Mouse (Mus musculus) hindbrain, embryonic 13.5 days (tissue): ENCODE data around the gene Cryzl1. TPM values are rescaled to one million over a fixed set of nuclear protein-coding genes. Genes with fewer than 3 reads are reported as not detected.

Source experiments
- ATAC-seq: fragments of 200-750 bp; cut with Nextera tagmentation; 2 replicates; pipeline ENCODE4 v1.8.0; 2017; ENCODE audit warnings: moderate TSS enrichment; ENCODE audit not compliant: low FRiP score
- H3K27ac ChIP-seq: fragments of 300-500 bp; sonication (generic); 2 replicates; pipeline ENCODE4 v1.5.1; 2015; ENCODE audit warnings: inconsistent platforms, mild to moderate bottlenecking, moderate library complexity
- H3K27me3 ChIP-seq: fragments of 300-500 bp; sonication (generic); 2 replicates; pipeline ENCODE4 v1.6.1; 2015; ENCODE audit warnings: mild to moderate bottlenecking, inconsistent platforms
- H3K36me3 ChIP-seq: fragments of 300-500 bp; sonication (generic); 2 replicates; pipeline ENCODE4 v1.6.1; 2015; ENCODE audit warnings: mild to moderate bottlenecking, inconsistent platforms
- H3K4me1 ChIP-seq: fragments of 300-500 bp; sonication (generic); replicated peaks from 2 replicates; pipeline ENCODE4 v1.6.1; 2015; ENCODE audit warnings: inconsistent platforms
- H3K4me2 ChIP-seq: fragments of 300-500 bp; sonication (generic); 2 replicates; pipeline ENCODE4 v1.6.1; 2015; ENCODE audit warnings: inconsistent platforms, mild to moderate bottlenecking, moderate library complexity
- H3K4me3 ChIP-seq: fragments of 300-500 bp; sonication (generic); 2 replicates; pipeline ENCODE4 v1.5.1; 2015; ENCODE audit warnings: mild to moderate bottlenecking, inconsistent platforms
- H3K9ac ChIP-seq: fragments of 300-500 bp; sonication (generic); 2 replicates; pipeline ENCODE4 v1.6.1; 2015; ENCODE audit warnings: mild to moderate bottlenecking, inconsistent platforms
- H3K9me3 ChIP-seq: fragments of 300-500 bp; sonication (generic); 2 replicates; pipeline ENCODE4 v1.6.1; 2016; ENCODE audit warnings: inconsistent platforms
- WGBS: fragments of 180-500 bp; shearing (Covaris S2); methylation state at CpG from one replicate; pipeline ENCODE4 v1.1.7; 2015; 5-methylcytosine and 5-hydroxymethylcytosine counted together
- polyA plus RNA-seq: library from polyadenylated mRNA; unstranded; fragments of >200 nt; fragmentation: Nextera tagmentation; extraction: Ambion mirVana; gene quantifications from 2 replicates; pipeline ENCODE4 v1.2.1, GENCODE M21; 2015

Gene Cryzl1
- polyA plus RNA-seq, 1 experiment from 2014 or later = 95.5 TPM

DNA sequence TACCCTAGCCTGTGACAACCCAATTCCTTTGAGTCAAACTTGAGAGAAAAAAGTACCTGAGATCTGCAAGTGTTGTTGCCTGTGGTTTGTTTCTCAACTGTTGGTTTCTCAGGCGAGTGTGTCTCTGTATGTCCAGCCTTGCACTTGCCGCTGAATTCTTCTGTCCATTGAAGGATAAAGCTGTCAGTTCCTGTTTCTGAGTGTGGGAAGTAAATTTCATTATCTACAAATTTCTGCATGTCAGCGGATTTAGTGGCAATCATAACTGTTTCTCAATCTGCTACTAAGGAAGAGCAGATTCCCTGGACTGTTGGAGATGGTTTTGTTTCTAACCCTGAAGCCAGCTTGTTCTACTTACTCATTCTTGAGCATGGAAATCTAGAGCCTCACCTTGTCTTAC lies 33.0 kb upstream of the Cryzl1 start:
- H3K4me3 ChIP-seq = no peak overlapping the region
- ATAC-seq = no peak
- WGBS = 79% methylated on average over 3 of the region's 3 CpGs
- no peaks in the 10 kb centered on the region for H3K9me3 ChIP-seq
- no peaks in the 10 kb centered on the region for H3K27me3 ChIP-seq
- H3K27ac ChIP-seq = peak overlapping the region; percentile 10; the same call in 1 of the 2 replicates
- H3K36me3 ChIP-seq = no peaks in the 10 kb centered on the region
- H3K4me2 ChIP-seq = no peak overlapping the region
- H3K9ac ChIP-seq = no peak overlapping the region
- H3K4me1 ChIP-seq = peaks cover 72% of the 10 kb centered on the region

GRCm38 (mm10) chr16:91761202-91761601 lies 32.4 kb upstream of the Cryzl1 start:
- ATAC-seq = no peak
- H3K9ac ChIP-seq = 0 out of 2 replicates have a peak overlapping the region, but pooled peaks have one; percentile 35
- 73% methylated on average over 9 of the region's 9 CpGs for WGBS
- H3K27me3 ChIP-seq = no peaks in the 10 kb centered on the region
- H3K4me1 ChIP-seq = peaks cover 69% of the 10 kb centered on the region
- no peak overlapping the region for H3K4me2 ChIP-seq
- H3K9me3 ChIP-seq = no peaks in the 10 kb centered on the region
- H3K4me3 ChIP-seq = no peak overlapping the region
- peak overlapping the region; percentile 48 for H3K27ac ChIP-seq
- H3K36me3 ChIP-seq = no peaks in the 10 kb centered on the region

DNA sequence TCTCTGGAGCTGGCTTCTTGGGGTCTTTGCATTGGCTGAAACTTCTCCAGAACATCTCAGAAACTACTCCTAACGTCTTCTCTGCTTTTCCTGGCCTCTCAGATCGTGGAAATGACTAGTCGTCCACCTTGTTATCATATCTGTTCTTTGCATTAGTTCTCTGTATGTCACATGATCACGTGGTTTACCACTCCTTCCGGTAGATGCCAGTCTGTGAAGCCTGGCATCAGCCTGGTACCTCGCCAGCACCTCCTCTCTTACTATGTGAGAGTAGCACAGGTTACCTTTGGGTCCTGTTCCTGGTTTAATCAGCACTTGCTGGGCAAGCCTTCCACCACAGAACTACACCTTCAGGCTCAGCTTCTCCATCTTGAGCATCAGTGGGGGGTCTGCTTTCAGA lies 26.2 kb upstream of the Cryzl1 start:
- Histone ChIP-seq H3K9ac (no peak overlapping the region), H3K9me3 (no peaks in the 10 kb centered on the region), H3K36me3 (no peaks in the 10 kb centered on the region), H3K4me2 (no peak overlapping the region), H3K4me3 (no peak overlapping the region), H3K27ac (no peak overlapping the region), H3K4me1 (peaks cover 24% of the 10 kb centered on the region), H3K27me3 (no peaks in the 10 kb centered on the region)
- 92% methylated on average over 6 of the region's 6 CpGs for WGBS
- no peak for ATAC-seq

GRCm38 (mm10) chr16:91753611-91754010 lies 24.8 kb upstream of the Cryzl1 start:
- ATAC-seq = no peak
- no peak overlapping the region for H3K9ac ChIP-seq
- H3K4me2 ChIP-seq = no peak overlapping the region
- no peaks in the 10 kb centered on the region for H3K27me3 ChIP-seq
- H3K4me3 ChIP-seq = no peak overlapping the region
- no peaks in the 10 kb centered on the region for H3K9me3 ChIP-seq
- no peak overlapping the region for H3K27ac ChIP-seq
- H3K36me3 ChIP-seq = no peaks in the 10 kb centered on the region
- peaks cover 16% of the 10 kb centered on the region for H3K4me1 ChIP-seq
- 88% methylated on average over 4 of the region's 4 CpGs for WGBS

- no peak for ATAC-seq
Observed at GRCm38 (mm10) chr16:91751644-91752385, 23.0 kb upstream of the Cryzl1 start.

GRCm38 (mm10) chr16:91747567-91747966 lies 18.8 kb upstream of the Cryzl1 start:
- no peak overlapping the region for H3K4me3 ChIP-seq
- no peaks in the 10 kb centered on the region for H3K9me3 ChIP-seq
- H3K4me2 ChIP-seq = no peak overlapping the region
- H3K27ac ChIP-seq = no peak overlapping the region
- H3K4me1 ChIP-seq = peaks cover 33% of the 10 kb centered on the region
- H3K27me3 ChIP-seq = no peaks in the 10 kb centered on the region
- 89% methylated on average over 6 of the region's 6 CpGs for WGBS
- no peak for ATAC-seq
- no peaks in the 10 kb centered on the region for H3K36me3 ChIP-seq
- H3K9ac ChIP-seq = no peak overlapping the region

More at GRCm38 (mm10) chr16:91751644-91752385, 23.0 kb upstream of the Cryzl1 start:
- H3K27me3 ChIP-seq = no peaks in the 10 kb centered on the region
- H3K4me2 ChIP-seq = no peak overlapping the region
- H3K4me3 ChIP-seq = no peak overlapping the region
- WGBS = 78% methylated on average over 13 of the region's 13 CpGs
- H3K9me3 ChIP-seq = no peaks in the 10 kb centered on the region
- no peak overlapping the region for H3K27ac ChIP-seq
- H3K9ac ChIP-seq = no peak overlapping the region
- peaks cover 18% of the 10 kb centered on the region for H3K4me1 ChIP-seq
- no peaks in the 10 kb centered on the region for H3K36me3 ChIP-seq

- no peak for ATAC-seq
- H3K4me2 ChIP-seq = no peak overlapping the region
- H3K4me3 ChIP-seq = no peak overlapping the region
- peaks cover 31% of the 10 kb centered on the region for H3K4me1 ChIP-seq
- H3K27ac ChIP-seq = 0 out of 2 replicates have a peak overlapping the region, but pooled peaks have one; percentile 44
- H3K9me3 ChIP-seq = no peaks in the 10 kb centered on the region
- 62% methylated on average over 14 of the region's 14 CpGs for WGBS
- H3K27me3 ChIP-seq = no peaks in the 10 kb centered on the region
- H3K9ac ChIP-seq = peak overlapping the region; percentile 29; the same call in 1 of the 2 replicates
- H3K36me3 ChIP-seq = no peaks in the 10 kb centered on the region
Observed at GRCm38 (mm10) chr16:91746101-91746950, 17.6 kb upstream of the Cryzl1 start.

DNA sequence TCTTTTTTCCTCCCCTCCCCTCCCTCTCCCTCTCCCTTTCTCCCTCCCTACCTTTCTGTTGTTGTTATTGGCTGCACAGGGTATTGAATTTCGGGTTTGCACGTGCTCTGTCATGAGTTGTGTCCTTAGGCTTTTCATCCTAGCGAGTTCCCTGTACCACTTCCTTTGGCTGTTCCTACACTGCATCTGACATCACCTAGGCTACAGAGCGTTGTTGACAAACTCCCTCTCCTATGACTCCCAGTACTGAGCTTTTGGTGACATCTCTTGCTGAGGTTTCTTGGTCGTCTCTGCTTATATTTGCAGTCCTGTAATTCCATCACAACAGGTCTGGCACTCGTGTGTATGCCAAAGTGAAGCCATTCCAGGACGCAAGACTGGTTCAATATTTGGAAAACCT lies 14.3 kb upstream of the Cryzl1 start:
- Histone ChIP-seq H3K4me2 (no peak overlapping the region), H3K36me3 (no peaks in the 10 kb centered on the region), H3K9me3 (no peaks in the 10 kb centered on the region), H3K4me3 (no peak overlapping the region), H3K27me3 (no peaks in the 10 kb centered on the region), H3K4me1 (peaks cover 54% of the 10 kb centered on the region), H3K9ac (no peak overlapping the region), H3K27ac (no peak overlapping the region)
- 77% methylated on average over 7 of the region's 7 CpGs for WGBS
- ATAC-seq = no peak

DNA sequence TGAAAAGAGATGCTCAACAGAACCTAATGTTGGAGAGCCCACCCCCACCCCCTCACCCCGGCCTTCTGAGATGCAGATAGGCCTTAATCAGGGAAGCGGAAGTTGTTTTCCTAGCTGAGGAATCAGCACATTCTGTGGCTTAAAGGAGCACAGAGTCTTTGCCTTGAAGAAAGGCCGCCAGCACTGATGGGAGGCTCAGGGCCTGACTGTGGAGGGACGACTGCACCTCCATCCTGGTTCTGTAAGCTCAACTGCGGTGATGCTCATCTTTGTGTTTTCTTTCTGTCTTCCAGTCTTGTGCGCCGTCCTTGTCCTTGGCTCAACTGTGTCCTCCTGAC lies 12.1 kb upstream of the Cryzl1 start:
- H3K27ac ChIP-seq = 0 out of 2 replicates have a peak overlapping the region, but pooled peaks have one; percentile 19
- no peak overlapping the region for H3K4me3 ChIP-seq
- 66% methylated on average over 7 of the region's 7 CpGs for WGBS
- H3K36me3 ChIP-seq = no peaks in the 10 kb centered on the region
- no peak overlapping the region for H3K4me2 ChIP-seq
- H3K9me3 ChIP-seq = no peaks in the 10 kb centered on the region
- no peak for ATAC-seq
- no peaks in the 10 kb centered on the region for H3K27me3 ChIP-seq
- H3K4me1 ChIP-seq = peaks cover 67% of the 10 kb centered on the region
- H3K9ac ChIP-seq = peak overlapping the region; percentile 6; the same call in 1 of the 2 replicates

DNA sequence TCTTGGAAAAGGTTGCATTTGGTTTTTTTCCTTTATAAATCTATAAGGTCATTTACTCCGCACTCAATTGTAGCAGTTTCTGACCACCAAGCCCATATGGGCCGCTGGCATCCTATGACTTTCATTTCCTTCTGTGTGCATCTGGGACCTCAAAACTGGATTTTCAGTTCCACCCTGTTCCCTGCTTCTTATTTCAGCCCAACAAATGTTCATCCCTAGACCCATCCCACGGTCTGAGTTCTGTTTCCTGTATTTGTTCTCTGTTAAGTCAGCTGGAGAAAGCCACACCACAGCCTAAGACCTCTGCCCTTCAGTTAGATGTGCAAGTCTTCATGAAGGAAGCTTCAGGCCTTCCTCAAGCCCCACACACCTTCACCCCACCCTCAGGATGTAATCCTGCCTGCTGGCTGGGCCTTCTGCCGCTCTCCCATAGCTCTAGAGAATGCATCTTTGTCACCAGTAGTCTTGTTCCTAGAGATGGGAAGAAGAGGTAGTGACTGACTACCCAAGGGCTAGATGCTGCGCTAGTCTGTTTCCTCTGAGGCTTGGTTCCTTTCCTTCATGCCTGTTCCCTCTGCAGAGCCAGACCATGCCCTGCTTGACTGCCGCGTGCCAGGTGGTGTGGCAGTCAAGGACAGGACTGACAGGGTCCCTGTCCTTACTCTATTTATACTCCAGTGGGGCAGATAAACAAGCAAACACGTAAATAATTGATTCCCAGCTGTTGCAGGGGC lies 11.6 kb upstream of the Cryzl1 start:
- no peak for ATAC-seq
- Histone ChIP-seq H3K4me3 (no peak overlapping the region), H3K27ac (no peak overlapping the region), H3K9me3 (no peaks in the 10 kb centered on the region), H3K27me3 (no peaks in the 10 kb centered on the region), H3K9ac (no peak overlapping the region), H3K4me1 (peaks cover 67% of the 10 kb centered on the region), H3K4me2 (no peak overlapping the region), H3K36me3 (no peaks in the 10 kb centered on the region)
- 63% methylated on average over 8 of the region's 8 CpGs for WGBS

- H3K36me3 ChIP-seq = no peaks in the 10 kb centered on the region
- 85% methylated on average over 6 of the region's 6 CpGs for WGBS
- no peak overlapping the region for H3K4me2 ChIP-seq
- ATAC-seq = no peak
- H3K27me3 ChIP-seq = no peaks in the 10 kb centered on the region
- H3K9me3 ChIP-seq = no peaks in the 10 kb centered on the region
- H3K9ac ChIP-seq = no peak overlapping the region
- H3K4me1 ChIP-seq = peaks cover 70% of the 10 kb centered on the region
- no peak overlapping the region for H3K27ac ChIP-seq
- H3K4me3 ChIP-seq = no peak overlapping the region
Observed at GRCm38 (mm10) chr16:91738505-91738904, 9.7 kb upstream of the Cryzl1 start.
